Mouse (Mus musculus) hematopoietic stem cell, adult 5-6 weeks (primary cell): ENCODE data around the gene Tgfbr3. TPM values are rescaled to one million over a fixed set of nuclear protein-coding genes. Genes with fewer than 3 reads are reported as not detected.
"Not testable (repeated sequence)": the region's sequence is repeated elsewhere in the genome, so short reads cannot be mapped to it uniquely, and the experiment has no call there.

Experiments used
- ATAC-seq, 2 experiments: fragments of 125-278 bp in 1 of 2; replicated peaks in 1 of 2; 2 replicates each; pipeline ENCODE4 v1.8.0; 2016 to 2017; ENCODE audit warnings: inconsistent platforms in 2 of 2, mild to moderate bottlenecking in 2 of 2, moderate number of reproducible peaks in 2 of 2, low read depth in 1 of 2, moderate TSS enrichment in 1 of 2; ENCODE audit not compliant: low FRiP score in 2 of 2, poor library complexity in 2 of 2, severe bottlenecking in 2 of 2, insufficient read depth in 1 of 2, low TSS enrichment in 1 of 2
- total RNA-seq: library from RNA; stranded (forward); fragments of 172-1452, 232-1000 nt; gene quantifications from 2 replicates; pipeline ENCODE4 v1.2.3, GENCODE M21; 2017

Gene Tgfbr3
- total RNA-seq, 1 experiment from 2014 or later = 17.4 TPM

- peak; percentile 22 to 39; a peak in 2 of 4 replicates for ATAC-seq
Measured at GRCm38 (mm10) chr5:107251751-107252305, 37.6 kb downstream of the Tgfbr3 start.

- ATAC-seq = no peak
Measured at GRCm38 (mm10) chr5:107250548-107251272, 38.7 kb downstream of the Tgfbr3 start.

- ATAC-seq = no peak
Measured at GRCm38 (mm10) chr5:107248732-107249131, 40.7 kb downstream of the Tgfbr3 start.

GRCm38 (mm10) chr5:107248302-107248701 is 41.1 kb downstream of the Tgfbr3 start:
- ATAC-seq = not testable (repeated sequence)

GRCm38 (mm10) chr5:107247786-107248185 is 41.6 kb downstream of the Tgfbr3 start:
- ATAC-seq = no peak

- no peak for ATAC-seq
Measured at GRCm38 (mm10) chr5:107243445-107243844, 46.0 kb downstream of the Tgfbr3 start.

GRCm38 (mm10) chr5:107242993-107243392 is 46.4 kb downstream of the Tgfbr3 start:
- ATAC-seq = no peak

- ATAC-seq = no peak
Measured at GRCm38 (mm10) chr5:107240276-107240675, 49.2 kb downstream of the Tgfbr3 start.

- ATAC-seq = no peak
Measured at GRCm38 (mm10) chr5:107237971-107238426, 51.4 kb downstream of the Tgfbr3 start.

GRCm38 (mm10) chr5:107236975-107237374 is 52.5 kb downstream of the Tgfbr3 start:
- ATAC-seq = peak; percentile 42 to 57

GRCm38 (mm10) chr5:107236039-107236438 is 53.4 kb downstream of the Tgfbr3 start:
- ATAC-seq = no peak

- no peak for ATAC-seq
Measured at GRCm38 (mm10) chr5:107233366-107234354, 55.8 kb downstream of the Tgfbr3 start.

- ATAC-seq = no peak
Measured at GRCm38 (mm10) chr5:107230189-107230588, 59.2 kb downstream of the Tgfbr3 start.

GRCm38 (mm10) chr5:107229037-107229436 is 60.4 kb downstream of the Tgfbr3 start:
- ATAC-seq = no peak

GRCm38 (mm10) chr5:107227580-107227979 is 61.8 kb downstream of the Tgfbr3 start:
- ATAC-seq = no peak

GRCm38 (mm10) chr5:107224820-107225417 is 64.5 kb downstream of the Tgfbr3 start:
- ATAC-seq = peak; percentile 79 to 83

- no peak for ATAC-seq
Measured at GRCm38 (mm10) chr5:107224151-107224550, 65.3 kb downstream of the Tgfbr3 start.
